Mouse (Mus musculus) stomach, embryonic 15.5 days (tissue): ENCODE data around the gene Aurkb. TPM values are rescaled to one million over a fixed set of nuclear protein-coding genes. Genes with fewer than 3 reads are reported as not detected.

ENCODE experiments used
- ATAC-seq: fragments of 200-750 bp; cut with Nextera tagmentation; 2 replicates; pipeline ENCODE4 v1.8.0; 2017; ENCODE audit warnings: low read depth, moderate number of reproducible peaks, moderate TSS enrichment; ENCODE audit not compliant: insufficient read depth, low FRiP score
- H3K27ac ChIP-seq: fragments of 300-500 bp; sonication (generic); 2 replicates; pipeline ENCODE4 v1.5.1; 2015; ENCODE audit warnings: mild to moderate bottlenecking, inconsistent platforms
- H3K27me3 ChIP-seq: fragments of 300-500 bp; sonication (generic); replicated peaks from 2 replicates; pipeline ENCODE4 v1.6.1; 2015; ENCODE audit warnings: inconsistent platforms
- H3K36me3 ChIP-seq: fragments of 300-500 bp; sonication (generic); 2 replicates; pipeline ENCODE4 v1.6.1; 2015; ENCODE audit warnings: inconsistent platforms
- H3K4me1 ChIP-seq: fragments of 300-500 bp; sonication (generic); 2 replicates; pipeline ENCODE4 v1.6.1; 2015; ENCODE audit warnings: inconsistent platforms
- H3K4me2 ChIP-seq: fragments of 300-500 bp; sonication (generic); 2 replicates; pipeline ENCODE4 v1.6.1; 2015; ENCODE audit warnings: mild to moderate bottlenecking, inconsistent platforms
- H3K4me3 ChIP-seq: fragments of 300-500 bp; sonication (generic); replicated peaks from 2 replicates; pipeline ENCODE4 v1.5.1; 2015; ENCODE audit warnings: inconsistent platforms
- H3K9ac ChIP-seq: fragments of 300-500 bp; sonication (generic); 2 replicates; pipeline ENCODE4 v1.6.1; 2015; ENCODE audit warnings: inconsistent platforms
- H3K9me3 ChIP-seq: fragments of 300-500 bp; sonication (generic); 2 replicates; pipeline ENCODE4 v1.6.1; 2016; ENCODE audit warnings: inconsistent platforms
- WGBS: fragments of 180-500 bp; shearing (Covaris S2); methylation state at CpG from one replicate; pipeline ENCODE4 v1.1.7; 2015; 5-methylcytosine and 5-hydroxymethylcytosine counted together
- polyA plus RNA-seq: library from polyadenylated mRNA; unstranded; fragments of >200 nt; fragmentation: Nextera tagmentation; extraction: Ambion mirVana; gene quantifications from 2 replicates; pipeline ENCODE4 v1.2.1, GENCODE M21; 2015

The Aurkb gene
- polyA plus RNA-seq, 1 experiment from 2014 or later: 134 TPM

- Histone ChIP-seq H3K4me1 (peaks cover 18% of the 10 kb centered on the region), H3K4me3 (peak within 1 kb of the TSS; percentile 92), H3K27me3 (no peaks in the 10 kb centered on the region), H3K4me2 (peak within 1 kb of the TSS; percentile 82), H3K27ac (peak within 1 kb of the TSS; percentile 94), H3K9ac (peak within 1 kb of the TSS; percentile 83), H3K36me3 (no peaks in the 10 kb centered on the region), H3K9me3 (no peaks in the 10 kb centered on the region)
- under 1% methylated on average over 64 of the region's 64 CpGs for WGBS
- peak; percentile 92 for ATAC-seq
These were observed 14.0 kb downstream of the Aurkb start, which contains the start of gene Borcs6 for GRCm38 (mm10) chr11:69059357-69059974. Gene Borcs6 (plus strand): TSS chr11:69059717.

- WGBS: under 1% methylated on average over 49 of the region's 49 CpGs
- peaks cover 18% of the 10 kb centered on the region for H3K4me1 ChIP-seq
- no peaks in the 10 kb centered on the region for H3K36me3 ChIP-seq
- peak overlapping the region; percentile 82 for H3K4me2 ChIP-seq
- no peaks in the 10 kb centered on the region for H3K9me3 ChIP-seq
- peak overlapping the region; percentile 94 for H3K27ac ChIP-seq
- peak overlapping the region; percentile 92 for H3K4me3 ChIP-seq
- H3K27me3 ChIP-seq: no peaks in the 10 kb centered on the region
- peak overlapping the region; percentile 83 for H3K9ac ChIP-seq
- peak; percentile 6 for ATAC-seq
These were observed 14.5 kb downstream of the Aurkb start for GRCm38 (mm10) chr11:69059975-69060411.

DNA sequence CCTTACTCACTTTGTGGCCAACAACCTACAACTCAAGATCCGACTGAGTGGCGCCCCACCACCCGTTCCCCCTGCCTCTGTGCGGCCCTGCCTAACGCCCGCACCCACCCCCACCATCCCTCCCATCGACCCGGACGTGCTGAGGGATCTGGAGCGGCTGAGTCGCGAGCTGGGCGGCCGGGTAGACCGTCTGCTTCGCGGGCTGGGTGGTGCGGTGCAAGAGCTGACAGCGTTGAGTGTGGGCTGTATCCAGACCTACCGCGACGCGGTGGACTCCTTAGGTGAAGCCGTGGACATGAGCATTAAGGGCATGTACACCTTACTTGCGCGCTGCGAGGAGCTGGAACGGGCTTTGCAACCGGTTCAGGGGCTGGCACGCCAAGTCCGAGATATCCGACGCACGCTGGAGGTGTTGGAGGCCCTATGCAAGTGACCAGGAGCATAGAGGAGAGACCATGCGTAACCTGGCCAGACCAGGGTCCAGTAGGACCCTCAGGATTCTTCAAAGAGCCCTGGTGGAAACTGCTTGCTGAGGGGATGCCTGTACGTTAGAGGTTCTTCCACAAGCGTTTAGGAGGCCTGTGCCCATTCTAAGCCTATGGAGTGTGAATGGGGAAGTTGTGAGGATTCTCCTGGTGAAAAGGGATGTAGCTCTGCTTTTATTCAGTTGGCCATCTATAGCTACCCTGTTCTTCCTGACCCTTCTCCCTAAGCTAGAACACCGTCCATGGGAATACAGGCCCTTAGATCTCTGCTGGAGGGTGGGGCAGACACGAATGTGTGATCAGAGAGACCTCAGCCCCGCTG, 15.2 kb downstream of the Aurkb start:
- Histone ChIP-seq H3K27ac (peak overlapping the region; percentile 94), H3K9me3 (no peaks in the 10 kb centered on the region), H3K36me3 (no peaks in the 10 kb centered on the region), H3K4me3 (peak overlapping the region; percentile 92), H3K27me3 (no peaks in the 10 kb centered on the region), H3K4me1 (peaks cover 18% of the 10 kb centered on the region), H3K4me2 (peak overlapping the region; percentile 82), H3K9ac (peak overlapping the region; percentile 83)
- WGBS: 2% methylated on average over 40 of the region's 40 CpGs
- ATAC-seq: no peak

GRCm38 (mm10) chr11:69061255-69061912, 15.9 kb downstream of the Aurkb start:
- 0 out of 2 replicates have a peak overlapping the region, but pooled peaks have one; percentile 83 for H3K9ac ChIP-seq
- no peak for ATAC-seq
- no peaks in the 10 kb centered on the region for H3K27me3 ChIP-seq
- no peaks in the 10 kb centered on the region for H3K36me3 ChIP-seq
- H3K4me2 ChIP-seq: peak overlapping the region; percentile 82
- peak overlapping the region; percentile 92 for H3K4me3 ChIP-seq
- 15% methylated on average over 17 of the region's 17 CpGs for WGBS
- no peak overlapping the region for H3K27ac ChIP-seq
- no peaks in the 10 kb centered on the region for H3K9me3 ChIP-seq
- peaks cover 19% of the 10 kb centered on the region for H3K4me1 ChIP-seq

DNA sequence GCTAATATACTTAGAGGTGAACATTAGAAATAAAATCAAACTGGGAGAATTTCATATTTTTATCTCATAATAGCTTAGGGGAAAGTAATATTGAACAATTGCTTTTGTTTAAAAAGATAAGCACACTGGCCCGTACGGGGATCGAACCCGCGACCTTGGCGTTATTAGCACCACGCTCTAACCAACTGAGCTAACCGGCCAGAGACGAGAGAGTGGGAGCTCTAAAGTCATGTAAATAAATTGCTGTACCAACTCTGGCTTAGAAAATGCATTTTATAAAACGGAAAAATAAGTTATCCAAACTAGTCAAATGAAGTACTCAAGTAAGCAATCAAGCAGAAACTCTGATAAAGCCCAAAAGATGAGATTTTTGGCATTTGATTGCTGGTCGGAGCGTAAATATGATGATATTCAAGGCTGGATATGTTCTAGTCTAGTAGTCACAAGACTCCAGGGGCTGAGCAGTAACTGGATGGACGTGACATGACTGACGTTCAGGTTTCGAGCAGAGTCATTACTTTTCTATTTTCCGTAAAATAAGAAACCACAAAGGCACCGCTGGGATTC, 16.8 kb downstream of the Aurkb start:
- Histone ChIP-seq H3K9ac (no peak overlapping the region), H3K27me3 (no peaks in the 10 kb centered on the region), H3K27ac (peak overlapping the region; percentile 75), H3K4me2 (peak overlapping the region; percentile 82), H3K4me3 (peak overlapping the region; percentile 69), H3K4me1 (peaks cover 26% of the 10 kb centered on the region), H3K36me3 (no peaks in the 10 kb centered on the region), H3K9me3 (no peaks in the 10 kb centered on the region)
- 1% methylated on average over 17 of the region's 17 CpGs for WGBS
- ATAC-seq: no peak

GRCm38 (mm10) chr11:69062761-69063224, 17.3 kb downstream of the Aurkb start:
- Histone ChIP-seq H3K4me3 (peak overlapping the region; percentile 69), H3K4me2 (peak overlapping the region; percentile 82), H3K27me3 (no peaks in the 10 kb centered on the region), H3K4me1 (peaks cover 30% of the 10 kb centered on the region), H3K36me3 (no peaks in the 10 kb centered on the region), H3K9me3 (no peaks in the 10 kb centered on the region), H3K9ac (no peak overlapping the region; the same call in 1 of the 2 replicates), H3K27ac (peak overlapping the region; percentile 75)
- ATAC-seq: peak; percentile 70
- under 1% methylated on average over 19 of the region's 19 CpGs for WGBS

DNA sequence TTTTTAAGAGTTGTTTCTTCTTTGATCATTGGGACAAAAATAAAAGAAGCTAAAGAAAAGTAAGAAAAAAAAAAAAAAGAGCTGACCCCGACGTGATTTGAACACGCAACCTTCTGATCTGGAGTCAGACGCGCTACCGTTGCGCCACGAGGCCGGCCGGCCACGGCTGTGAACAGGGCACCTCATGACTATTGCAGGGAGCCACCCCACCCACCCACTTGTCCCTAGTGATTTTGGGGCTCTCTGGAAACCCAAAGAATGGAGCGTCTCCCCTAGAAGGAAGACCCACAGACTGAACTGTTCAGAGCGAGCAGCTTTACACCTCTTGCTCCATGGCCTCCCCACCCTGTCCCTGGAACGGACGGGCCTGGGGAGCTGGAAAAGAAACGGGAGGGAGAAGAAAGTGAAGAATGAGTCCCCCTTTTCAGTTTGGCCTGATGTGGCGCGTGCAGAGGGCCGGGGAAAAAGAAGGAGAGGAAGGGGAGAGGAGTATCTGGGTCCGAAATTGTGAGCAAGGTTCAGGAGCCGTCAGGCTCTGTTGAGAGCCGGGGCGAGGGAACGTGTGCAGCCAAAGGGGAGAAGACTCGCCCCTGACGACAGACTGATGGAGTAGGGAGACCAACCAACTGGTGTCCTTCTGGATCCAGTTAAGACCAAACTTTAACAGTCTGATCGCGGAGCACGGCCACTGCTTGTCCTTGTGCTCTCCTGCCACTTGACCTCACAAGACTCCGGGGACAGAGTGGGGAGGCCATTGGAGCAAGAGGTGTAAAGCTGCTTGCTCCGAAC, 18.2 kb downstream of the Aurkb start:
- no peaks in the 10 kb centered on the region for H3K9me3 ChIP-seq
- peak overlapping the region; percentile 51 for H3K9ac ChIP-seq
- whole genome bisulfite sequencing: under 1% methylated on average over 31 of the region's 31 CpGs
- no peaks in the 10 kb centered on the region for H3K27me3 ChIP-seq
- peak overlapping the region; percentile 69 for H3K4me3 ChIP-seq
- peaks cover 26% of the 10 kb centered on the region for H3K4me1 ChIP-seq
- no peaks in the 10 kb centered on the region for H3K36me3 ChIP-seq
- H3K4me2 ChIP-seq: peak overlapping the region; percentile 82
- peak overlapping the region; percentile 79 for H3K27ac ChIP-seq
- 0 out of 2 replicates have a peak, but pooled peaks have one; percentile 37 for ATAC-seq

DNA sequence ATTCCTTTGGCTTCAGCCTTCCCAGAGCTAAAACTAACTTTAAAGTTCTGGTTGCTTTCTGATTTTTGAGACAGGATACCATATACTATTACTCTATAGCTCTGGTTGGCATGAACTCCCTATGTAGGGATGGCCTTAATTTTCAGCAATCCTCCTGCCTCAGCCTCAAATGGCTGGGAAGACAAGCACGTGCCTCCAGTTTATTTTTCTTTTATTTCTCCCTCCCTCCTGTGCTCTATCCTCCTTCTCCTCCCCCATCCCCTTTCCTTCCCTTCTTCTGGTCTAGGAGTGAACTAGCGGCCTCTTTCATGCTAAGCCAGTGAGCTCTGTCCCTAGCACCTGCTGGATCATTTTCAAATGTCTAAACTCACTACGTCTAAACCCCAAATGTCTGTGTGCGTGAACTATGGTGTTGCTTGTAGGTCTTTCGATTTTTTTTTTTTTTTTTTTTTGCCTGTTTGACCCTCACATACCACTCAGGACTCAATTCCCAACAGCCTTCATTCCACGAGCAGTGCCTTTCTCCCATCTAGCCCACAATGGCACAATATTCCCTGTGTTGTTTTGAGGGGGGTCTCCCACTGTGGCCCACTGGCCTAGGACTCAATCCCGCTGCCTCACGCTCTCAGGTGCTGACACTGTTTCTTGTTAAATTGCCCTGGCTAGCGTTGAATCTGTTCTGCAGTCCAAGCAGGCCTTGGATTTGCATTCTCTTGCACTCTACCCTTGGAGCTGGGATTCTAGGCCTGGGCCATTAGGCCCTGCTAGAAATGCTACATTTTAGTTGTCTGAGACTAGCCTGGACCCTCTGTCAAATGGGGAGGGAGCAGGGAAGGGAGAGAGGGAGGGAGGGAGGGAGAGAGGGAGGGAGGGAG, 19.0 kb downstream of the Aurkb start:
- Histone ChIP-seq H3K4me2 (peak overlapping the region; percentile 82), H3K27me3 (no peaks in the 10 kb centered on the region), H3K4me3 (peak overlapping the region; percentile 69), H3K9ac (no peak overlapping the region; the same call in 1 of the 2 replicates), H3K27ac (0 out of 2 replicates have a peak overlapping the region, but pooled peaks have one; percentile 79), H3K4me1 (peaks cover 24% of the 10 kb centered on the region), H3K9me3 (no peaks in the 10 kb centered on the region), H3K36me3 (no peaks in the 10 kb centered on the region)
- ATAC-seq: no peak
- 58% methylated on average over 9 of the region's 9 CpGs for WGBS

- H3K4me1 ChIP-seq: peaks cover 28% of the 10 kb centered on the region
- H3K27me3 ChIP-seq: no peaks in the 10 kb centered on the region
- H3K4me3 ChIP-seq: no peak overlapping the region
- H3K4me2 ChIP-seq: peak overlapping the region; percentile 58
- WGBS: 53% methylated on average over 3 of the region's 3 CpGs
- no peak overlapping the region for H3K27ac ChIP-seq
- H3K9ac ChIP-seq: no peak overlapping the region
- H3K36me3 ChIP-seq: no peaks in the 10 kb centered on the region
- no peak for ATAC-seq
- H3K9me3 ChIP-seq: no peaks in the 10 kb centered on the region
These were observed 20.0 kb downstream of the Aurkb start for GRCm38 (mm10) chr11:69065394-69065925.
